8 mouse cellular contexts compared by ENCODE assay signal in genomic region chr1:67038246-67038987, GRCm38 (mm10). TPM values are rescaled to one million over a fixed set of nuclear protein-coding genes. Genes with fewer than 3 reads are reported as not detected.
A peak's percentile ranks its signal among the peaks of the same experiment; 100 is the strongest.
DNase-seq lines count a peak whose midpoint lies in the region; ATAC-seq and TF ChIP-seq lines count a peak whose summit lies in the region.

Gene Lancl1 (minus strand): TSS chr1:67038872.

- ATAC-seq in hematopoietic stem cell, adult 5-6 weeks (replicated peaks in 1 of 2; ENCODE audit: insufficient read depth in 1 of 2, low FRiP score in 2 of 2, low TSS enrichment in 1 of 2, low read depth in 1 of 2, poor library complexity in 2 of 2, severe bottlenecking in 2 of 2) = peak; percentile 98 to 99
- peak; percentile 98 for ATAC-seq in lung, embryonic 16.5 days (ENCODE audit: low read depth)

- DNase-seq in MEL (ENCODE audit: low read depth, low spot score) = peak; percentile 93
- DNase-seq in cerebellum, adult 2 months = peak; percentile 89
- DNase-seq in forelimb bud, embryonic 11.5 days (ENCODE audit: low read depth, low spot score) = peak; percentile 87
- DNase-seq in layer of hippocampus, adult 9-10 months (ENCODE audit: low spot score) = peak; percentile 83
- DNase-seq in ovary, postnatal 10 days (ENCODE audit: low spot score) = peak; percentile 72
- DNase-seq in thymus, postnatal 10 days (ENCODE audit: low spot score in 2 of 2) = peak; percentile 85 to 87

- TF ChIP-seq EP300 in MEL (IDR thresholded peaks at IDR 0.05; ENCODE audit: low read depth in 1 of 2, low read length in 2 of 2) = no peak

- TF ChIP-seq RAD21 in MEL (IDR thresholded peaks at IDR 0.05; ENCODE audit: low read depth, low read length) = no peak

- peaks cover 7% of the 10 kb centered on the region; the same call in 1 of the 2 replicates for H3K79me2 ChIP-seq in MEL (ENCODE audit: control insufficient read depth, insufficient read depth, low read length, poor library complexity)

- peaks cover 0 to 4% of the 10 kb centered on the region in 2 experiments; a peak in 3 of 4 replicates for H3K4me1 ChIP-seq in MEL (ENCODE audit: control insufficient read depth in 1 of 2, insufficient read depth in 2 of 2, low read length in 2 of 2)
- peaks cover 3% of the 10 kb centered on the region for H3K4me1 ChIP-seq in cerebellum, adult 2 months (ENCODE audit: control insufficient read depth, insufficient read depth, low read length)
- H3K4me1 ChIP-seq in lung, embryonic 16.5 days (replicated peaks; ENCODE audit: control insufficient read depth, insufficient read depth, low read length) = peaks cover 6% of the 10 kb centered on the region

- H3K4me3 ChIP-seq in MEL (ENCODE audit: control insufficient read depth in 1 of 2, insufficient read depth in 1 of 2, low read depth in 2 of 2, low read length in 2 of 2) = peak within 1 kb of the TSS; percentile 85 to 94
- H3K4me3 ChIP-seq in cerebellum, adult 2 months (replicated peaks; ENCODE audit: insufficient read depth, low read depth, low read length) = peak within 1 kb of the TSS; percentile 91
- peak within 1 kb of the TSS; percentile 71 for H3K4me3 ChIP-seq in lung, embryonic 16.5 days (ENCODE audit: low read length)

- H3K27me3 ChIP-seq in MEL (ENCODE audit: control insufficient read depth in 1 of 2, insufficient read depth in 2 of 2, low read length in 2 of 2) = no peaks in the 10 kb centered on the region
- H3K27me3 ChIP-seq in cerebellum, adult 2 months (ENCODE audit: control insufficient read depth, insufficient read depth, low read length) = no peaks in the 10 kb centered on the region
- no peaks in the 10 kb centered on the region for H3K27me3 ChIP-seq in lung, embryonic 16.5 days (ENCODE audit: control insufficient read depth, insufficient read depth, low read depth, low read length)

- H3K36me3 ChIP-seq in MEL (ENCODE audit: control insufficient read depth in 1 of 2, insufficient read depth in 2 of 2, low read length in 2 of 2) = peaks cover 0 to 5% of the 10 kb centered on the region in 2 experiments; a peak in 1 of 4 replicates
- H3K36me3 ChIP-seq in lung, embryonic 16.5 days (ENCODE audit: control insufficient read depth, insufficient read depth, low read length) = peaks cover 6% of the 10 kb centered on the region; the same call in 1 of the 2 replicates

- WGBS in cerebellum, adult 2 months = under 1% methylated on average over 47 of the region's 47 CpGs
- under 1% methylated on average over 34 of the region's 47 CpGs for WGBS in lung, embryonic 16.5 days

- peak within 1 kb of the TSS; percentile 78 for H3K4me2 ChIP-seq in lung, embryonic 16.5 days (ENCODE audit: low read depth, low read length)

- no peaks in the 10 kb centered on the region for H3K9me3 ChIP-seq in MEL (replicated peaks; ENCODE audit: insufficient read depth, low read length)
- H3K9me3 ChIP-seq in lung, embryonic 16.5 days (ENCODE audit: control insufficient read depth, low read length) = no peaks in the 10 kb centered on the region

- no peak within 1 kb of the TSS for H3K27ac ChIP-seq in MEL (ENCODE audit: control insufficient read depth, low read depth, low read length)
- peak within 1 kb of the TSS; percentile 22 for H3K27ac ChIP-seq in cerebellum, adult 2 months (ENCODE audit: insufficient read depth, low read length)
- no peak within 1 kb of the TSS for H3K27ac ChIP-seq in lung, embryonic 16.5 days (ENCODE audit: low read length)

- TF ChIP-seq POLR2A in MEL (IDR thresholded peaks at IDR 0.05; ENCODE audit: control insufficient read depth in 1 of 2, insufficient read depth in 1 of 2, low read depth in 1 of 2, low read length in 2 of 2, poor library complexity in 1 of 2) = peak; percentile 65 to 72; a peak in 3 of 4 replicates
- TF ChIP-seq POLR2A in cerebellum, adult 2 months (IDR thresholded peaks at IDR 0.05; ENCODE audit: borderline replicate concordance, insufficient read depth, low read length) = peak; percentile 80

- H3K9ac ChIP-seq in MEL (ENCODE audit: control insufficient read depth, low read depth, low read length, poor library complexity, severe bottlenecking) = peak within 1 kb of the TSS; percentile 83
- H3K9ac ChIP-seq in lung, embryonic 16.5 days (ENCODE audit: low read length) = peak within 1 kb of the TSS; percentile 86

- no peak for TF ChIP-seq CTCF in MEL (IDR thresholded peaks at IDR 0.05 in 2 of 3, conservative IDR thresholded peaks at IDR 0.05 in 1 of 3; ENCODE audit: control insufficient read depth in 1 of 3, insufficient read depth in 1 of 3, low read depth in 2 of 3, low read length in 3 of 3, poor library complexity in 1 of 3, severe bottlenecking in 1 of 3)
- no peak for TF ChIP-seq CTCF in cerebellum, adult 2 months (IDR thresholded peaks at IDR 0.05; ENCODE audit: borderline replicate concordance, insufficient read depth, low read depth, low read length)

TF ChIP-seq in MEL, 35 proteins besides CTCF, POLR2A, EP300 and RAD21:
- TF ChIP-seq HCFC1 (IDR thresholded peaks at IDR 0.05; ENCODE audit: low read depth, low read length) (peak; percentile 79), CHD1 (IDR thresholded peaks at IDR 0.05; ENCODE audit: low read depth, low read length) (no peak), SIN3A (IDR thresholded peaks at IDR 0.05; ENCODE audit: low read length) (peak; percentile 86), NELFE (IDR thresholded peaks at IDR 0.05; ENCODE audit: low read depth, low read length) (peak; percentile 71), ZMIZ1 (IDR thresholded peaks at IDR 0.05; ENCODE audit: low read depth, low read length) (no peak), CHD2 (IDR thresholded peaks at IDR 0.05; ENCODE audit: low read length) (no peak), USF2 (IDR thresholded peaks at IDR 0.05; ENCODE audit: borderline replicate concordance in 1 of 2, insufficient read depth in 1 of 2, low read depth in 1 of 2, low read length in 2 of 2) (no peak), RCOR1 (IDR thresholded peaks at IDR 0.05; ENCODE audit: low read depth, low read length) (no peak), MXI1 (IDR thresholded peaks at IDR 0.05; ENCODE audit: low read depth, low read length) (peak; percentile 74), MAX (IDR thresholded peaks at IDR 0.05; ENCODE audit: low read length) (no peak), MYB (IDR thresholded peaks at IDR 0.05; ENCODE audit: low read depth, low read length) (no peak), KAT2A (conservative IDR thresholded peaks at IDR 0.05; ENCODE audit: low read depth, low read length) (no peak), UBTF (IDR thresholded peaks at IDR 0.05; ENCODE audit: borderline replicate concordance, insufficient read depth, low read depth, low read length) (no peak), E2F4 (IDR thresholded peaks at IDR 0.05; ENCODE audit: borderline replicate concordance, low read depth, low read length) (no peak), USF1 (IDR thresholded peaks at IDR 0.05; ENCODE audit: low read depth, low read length) (no peak), TCF12 (IDR thresholded peaks at IDR 0.05; ENCODE audit: low read depth, low read length) (0 out of 2 replicates have a peak, but pooled peaks have one; percentile 4), SMC3 (IDR thresholded peaks at IDR 0.05; ENCODE audit: low read depth, low read length) (no peak), ELF1 (IDR thresholded peaks at IDR 0.05; ENCODE audit: low read depth, low read length) (peak; percentile 41; the same call in 1 of the 2 replicates), POLR2AphosphoS5 (IDR thresholded peaks at IDR 0.05; ENCODE audit: borderline replicate concordance, low read depth, low read length) (no peak), ETS1 (IDR thresholded peaks at IDR 0.05; ENCODE audit: low read depth, low read length) (no peak), TBP (IDR thresholded peaks at IDR 0.05; ENCODE audit: low read depth, low read length) (peak; percentile 69), JUND (IDR thresholded peaks at IDR 0.05; ENCODE audit: low read depth, low read length) (no peak), ZKSCAN1 (IDR thresholded peaks at IDR 0.05; ENCODE audit: low read depth, low read length) (no peak), ZNF384 (IDR thresholded peaks at IDR 0.05; ENCODE audit: low read depth, low read length) (no peak), MAFK (IDR thresholded peaks at IDR 0.05; ENCODE audit: borderline replicate concordance, low read depth, low read length) (no peak), GABPA (IDR thresholded peaks at IDR 0.05; ENCODE audit: low read depth, low read length) (no peak), MAZ (IDR thresholded peaks at IDR 0.05; ENCODE audit: low read depth, low read length) (0 out of 2 replicates have a peak, but pooled peaks have one; percentile 0), ZC3H11A (IDR thresholded peaks at IDR 0.05; ENCODE audit: low read depth, low read length) (no peak), MEF2A (IDR thresholded peaks at IDR 0.05; ENCODE audit: extremely low read depth, insufficient replicate concordance, low read depth, low read length, poor library complexity, severe bottlenecking) (no peak), POLR2AphosphoS2 (IDR thresholded peaks at IDR 0.05; ENCODE audit: low read length) (peak; percentile 47; the same call in 1 of the 2 replicates), NRF1 (IDR thresholded peaks at IDR 0.05; ENCODE audit: insufficient read depth, low read depth, low read length, poor library complexity, severe bottlenecking) (no peak), BHLHE40 (IDR thresholded peaks at IDR 0.05; ENCODE audit: borderline replicate concordance, low read depth, low read length) (no peak), TAL1 (IDR thresholded peaks at IDR 0.05; ENCODE audit: low read length) (no peak), GATA1 (IDR thresholded peaks at IDR 0.05; ENCODE audit: low read depth, low read length) (no peak), MYC (IDR thresholded peaks at IDR 0.05; ENCODE audit: low read depth, low read length) (no peak)

RNA-seq across cellular contexts. Expression of gene Lancl1, which starts in this region (rescaled TPM):
- 29.3 and 32.2 TPM in 2 replicates for total RNA-seq in MEL (2012; rRNA removed)
- 10 to 100 TPM in 1 of 2 experiments, not detected in 1; 50.3 TPM for polyA plus RNA-seq in MEL (2012; ENCODE audit: insufficient read depth in 1 of 2, insufficient read length in 2 of 2, low read depth in 1 of 2, low replicate concordance in 2 of 2, missing spikeins in 1 of 2)
- 200 and 201 TPM in 2 replicates for polyA plus RNA-seq in cerebellum, adult 2 months (2012; rRNA removed)
- total RNA-seq in hematopoietic stem cell, adult 5-6 weeks (2017) = 56.5 and 63.8 TPM in 2 replicates
- 102 and 106 TPM in 2 replicates for polyA plus RNA-seq in lung, embryonic 16.5 days (2015; fragmentation: Nextera tagmentation; extraction: Ambion mirVana)
